Mouse (Mus musculus) testis, adult 2 months (tissue): Measurements from ENCODE around the gene Pdzrn3.

Experiments
- CTCF ChIP-seq: fragments of 200-500 bp; IDR thresholded peaks from 2 replicates; pipeline ENCODE4 v1.5.1; 2012; ENCODE audit warnings: low read depth, mild to moderate bottlenecking, inconsistent platforms, low read length, moderate library complexity; ENCODE audit not compliant: control insufficient read depth, insufficient read depth, insufficient replicate concordance
- POLR2A ChIP-seq: fragments of 200-500 bp; IDR thresholded peaks from 2 replicates; pipeline ENCODE4 v1.6.1; 2012; ENCODE audit warnings: low read depth, mild to moderate bottlenecking, inconsistent platforms, low read length, moderate library complexity; ENCODE audit not compliant: control insufficient read depth

DNA sequence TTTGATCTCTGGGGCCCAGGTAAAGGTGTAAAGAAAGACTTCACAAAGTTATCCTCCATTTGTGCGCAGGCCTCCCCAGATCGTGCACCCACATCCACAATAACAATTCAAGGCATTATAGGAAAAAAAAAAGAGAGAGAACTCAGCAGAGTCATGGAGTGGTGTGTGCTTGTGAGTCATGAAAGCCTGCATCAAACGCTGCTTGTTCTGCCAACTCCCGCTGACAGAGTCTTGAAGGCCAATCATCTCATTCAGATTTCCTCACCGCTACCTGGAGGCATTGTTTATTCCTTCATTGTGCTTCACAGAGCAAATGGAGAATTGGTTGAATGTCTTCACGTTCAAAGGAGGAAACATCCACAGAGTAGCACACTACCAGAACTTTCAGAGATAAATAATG is 6.8 kb upstream of the Pdzrn3 start:
- no peak for TF ChIP-seq POLR2A
- no peak for TF ChIP-seq CTCF
